Mouse (Mus musculus): ENCODE measurements around the gene Rab40c.

Gene Rab40c

GRCm38 (mm10) chr17:25946349-25946748 lies 26.8 kb upstream of the Rab40c start:
- no peak for DNase-seq (ENCODE audit: low spot score in 2 of 2)

- DNase-seq (ENCODE audit: low spot score in 2 of 2) = no peak
Measured at GRCm38 (mm10) chr17:25945517-25946155, 26.1 kb upstream of the Rab40c start.

GRCm38 (mm10) chr17:25944366-25945163 lies 25.0 kb upstream of the Rab40c start, which contains the start of the genes Pigq and Nhlrc4:
TSS of gene Pigq (minus strand) at chr17:25944936.
TSS of gene Nhlrc4 (minus strand) at chr17:25944961.
- no peak for DNase-seq (ENCODE audit: low spot score in 2 of 2)

GRCm38 (mm10) chr17:25943769-25944168 lies 24.2 kb upstream of the Rab40c start:
- no peak for DNase-seq (ENCODE audit: low spot score in 2 of 2)

- no peak for DNase-seq (ENCODE audit: low spot score in 2 of 2)
Measured at GRCm38 (mm10) chr17:25943221-25943620, 23.7 kb upstream of the Rab40c start.

- no peak for DNase-seq (ENCODE audit: low spot score in 2 of 2)
Measured at GRCm38 (mm10) chr17:25942597-25943151, 23.1 kb upstream of the Rab40c start.

- peak in 1 of 2 experiments; percentile 73 for DNase-seq (ENCODE audit: low spot score in 2 of 2)
Measured at GRCm38 (mm10) chr17:25941511-25942241, 22.1 kb upstream of the Rab40c start.

- DNase-seq (ENCODE audit: low spot score in 2 of 2) = no peak
Measured at GRCm38 (mm10) chr17:25934526-25934925, 15.0 kb upstream of the Rab40c start.

GRCm38 (mm10) chr17:25925348-25925747 lies 5.8 kb upstream of the Rab40c start:
- DNase-seq (ENCODE audit: low spot score in 2 of 2) = no peak

GRCm38 (mm10) chr17:25922120-25922519 lies 2.6 kb upstream of the Rab40c start:
- DNase-seq (ENCODE audit: low spot score in 2 of 2) = no peak

GRCm38 (mm10) chr17:25919786-25920642 lies 487 bp upstream of the Rab40c start:
- DNase-seq (ENCODE audit: low spot score in 2 of 2) = peak; percentile 100

- DNase-seq (ENCODE audit: low spot score in 2 of 2) = no peak
Measured at GRCm38 (mm10) chr17:25918037-25918750, 1.3 kb downstream of the Rab40c start.

GRCm38 (mm10) chr17:25916931-25917647 lies 2.4 kb downstream of the Rab40c start:
- DNase-seq (ENCODE audit: low spot score in 2 of 2) = no peak

- DNase-seq (ENCODE audit: low spot score in 2 of 2) = no peak
Measured at GRCm38 (mm10) chr17:25914295-25914694, 5.2 kb downstream of the Rab40c start.

GRCm38 (mm10) chr17:25913877-25914275 lies 5.7 kb downstream of the Rab40c start:
- DNase-seq (ENCODE audit: low spot score in 2 of 2) = no peak

GRCm38 (mm10) chr17:25913186-25913876 lies 6.2 kb downstream of the Rab40c start:
- no peak for DNase-seq (ENCODE audit: low spot score in 2 of 2)

GRCm38 (mm10) chr17:25911816-25912215 lies 7.7 kb downstream of the Rab40c start:
- no peak for DNase-seq (ENCODE audit: low spot score in 2 of 2)

GRCm38 (mm10) chr17:25907640-25908039 lies 11.9 kb downstream of the Rab40c start:
- no peak for DNase-seq (ENCODE audit: low spot score in 2 of 2)

GRCm38 (mm10) chr17:25903061-25903460 lies 16.5 kb downstream of the Rab40c start:
- DNase-seq (ENCODE audit: low spot score in 2 of 2) = no peak

All from frontal cortex, postnatal 10 days (tissue).